Mouse (Mus musculus) testis, adult 2 months (tissue): ENCODE measurements around the gene Gm13694.

Experiments
- CTCF ChIP-seq: fragments of 200-500 bp; IDR thresholded peaks from 2 replicates; pipeline ENCODE4 v1.5.1; 2012; ENCODE audit warnings: low read depth, mild to moderate bottlenecking, inconsistent platforms, low read length, moderate library complexity; ENCODE audit not compliant: control insufficient read depth, insufficient read depth, insufficient replicate concordance
- POLR2A ChIP-seq: fragments of 200-500 bp; IDR thresholded peaks from 2 replicates; pipeline ENCODE4 v1.6.1; 2012; ENCODE audit warnings: low read depth, mild to moderate bottlenecking, inconsistent platforms, low read length, moderate library complexity; ENCODE audit not compliant: control insufficient read depth

- no peak for TF ChIP-seq CTCF
- no peak for TF ChIP-seq POLR2A
Measured at GRCm38 (mm10) chr2:83941378-83941777, 37.4 kb upstream of the Gm13694 start.
